Mouse (Mus musculus) neural tube, embryonic 15.5 days (tissue): ENCODE results near the gene Tmem151a. TPM values are rescaled to one million over a fixed set of nuclear protein-coding genes. Genes with fewer than 3 reads are reported as not detected.

Experiments used
- ATAC-seq: fragments of 200-750 bp; cut with Nextera tagmentation; 2 replicates; pipeline ENCODE4 v1.8.0; 2017; ENCODE audit warnings: mild to moderate bottlenecking, moderate TSS enrichment, moderate library complexity; ENCODE audit not compliant: low FRiP score
- H3K27ac ChIP-seq: fragments of 300-500 bp; sonication (generic); replicated peaks from 2 replicates; pipeline ENCODE4 v1.5.1; 2015; ENCODE audit warnings: mild to moderate bottlenecking, inconsistent platforms
- H3K27me3 ChIP-seq: fragments of 300-500 bp; sonication (generic); replicated peaks from 2 replicates; pipeline ENCODE4 v1.6.1; 2015; ENCODE audit warnings: inconsistent platforms
- H3K36me3 ChIP-seq: fragments of 300-500 bp; sonication (generic); 2 replicates; pipeline ENCODE4 v1.6.1; 2015; ENCODE audit warnings: inconsistent platforms
- H3K4me1 ChIP-seq: fragments of 300-500 bp; sonication (generic); 2 replicates; pipeline ENCODE4 v1.6.1; 2015; ENCODE audit warnings: inconsistent platforms
- H3K4me2 ChIP-seq: fragments of 300-500 bp; sonication (generic); 2 replicates; pipeline ENCODE4 v1.6.1; 2015; ENCODE audit warnings: inconsistent platforms, mild to moderate bottlenecking, moderate library complexity
- H3K4me3 ChIP-seq: fragments of 300-500 bp; sonication (generic); replicated peaks from 2 replicates; pipeline ENCODE4 v1.5.1; 2015; ENCODE audit warnings: mild to moderate bottlenecking, inconsistent platforms
- H3K9ac ChIP-seq: fragments of 300-500 bp; sonication (generic); replicated peaks from 2 replicates; pipeline ENCODE4 v1.6.1; 2015; ENCODE audit warnings: mild to moderate bottlenecking, inconsistent platforms
- H3K9me3 ChIP-seq: fragments of 300-500 bp; sonication (generic); replicated peaks from 2 replicates; pipeline ENCODE4 v1.6.1; 2016; ENCODE audit warnings: inconsistent platforms
- WGBS: fragments of 180-500 bp; shearing (Covaris S2); methylation state at CpG from one replicate; pipeline ENCODE4 v1.1.7; 2015; ENCODE audit warnings: mixed read lengths; 5-methylcytosine and 5-hydroxymethylcytosine counted together
- polyA plus RNA-seq: library from polyadenylated mRNA; unstranded; fragments of >200 nt; fragmentation: Nextera tagmentation; extraction: Ambion mirVana; gene quantifications from 2 replicates; pipeline ENCODE4 v1.2.1, GENCODE M21; 2015

The Tmem151a gene
- polyA plus RNA-seq, 1 experiment from 2014 or later: 38.5 TPM

- peaks cover 24% of the 10 kb centered on the region for H3K27me3 ChIP-seq
- ATAC-seq: no peak
- no peaks in the 10 kb centered on the region for H3K9me3 ChIP-seq
- H3K4me1 ChIP-seq: peaks cover 13% of the 10 kb centered on the region
- H3K36me3 ChIP-seq: no peaks in the 10 kb centered on the region
- no peak overlapping the region for H3K4me2 ChIP-seq
- H3K27ac ChIP-seq: no peak overlapping the region
- H3K9ac ChIP-seq: no peak overlapping the region
- H3K4me3 ChIP-seq: no peak overlapping the region
- WGBS: 90% methylated on average over 5 of the region's 5 CpGs
These were observed 23.3 kb downstream of the Tmem151a start for GRCm38 (mm10) chr19:5062041-5062440.

GRCm38 (mm10) chr19:5060365-5061330 is 24.7 kb downstream of the Tmem151a start:
- H3K27ac ChIP-seq: no peak overlapping the region
- no peaks in the 10 kb centered on the region for H3K36me3 ChIP-seq
- H3K4me3 ChIP-seq: no peak overlapping the region
- peaks cover 18% of the 10 kb centered on the region for H3K4me1 ChIP-seq
- ATAC-seq: no peak
- WGBS: 38% methylated on average over 5 of the region's 5 CpGs
- H3K9me3 ChIP-seq: no peaks in the 10 kb centered on the region
- no peak overlapping the region for H3K4me2 ChIP-seq
- H3K27me3 ChIP-seq: peaks cover 13% of the 10 kb centered on the region
- H3K9ac ChIP-seq: no peak overlapping the region

GRCm38 (mm10) chr19:5058801-5059771 is 26.2 kb downstream of the Tmem151a start:
- H3K27ac ChIP-seq: no peak overlapping the region
- H3K9ac ChIP-seq: no peak overlapping the region
- H3K9me3 ChIP-seq: no peaks in the 10 kb centered on the region
- no peak overlapping the region for H3K4me3 ChIP-seq
- ATAC-seq: 0 out of 2 replicates have a peak, but pooled peaks have one; percentile 5
- no peaks in the 10 kb centered on the region for H3K36me3 ChIP-seq
- H3K27me3 ChIP-seq: peaks cover 15% of the 10 kb centered on the region
- H3K4me1 ChIP-seq: peaks cover 18% of the 10 kb centered on the region
- no peak overlapping the region for H3K4me2 ChIP-seq
- 23% methylated on average over 10 of the region's 10 CpGs for WGBS

- no peaks in the 10 kb centered on the region for H3K36me3 ChIP-seq
- H3K27ac ChIP-seq: no peak overlapping the region
- no peak for ATAC-seq
- no peak overlapping the region for H3K4me2 ChIP-seq
- H3K9me3 ChIP-seq: no peaks in the 10 kb centered on the region
- no peak overlapping the region for H3K9ac ChIP-seq
- WGBS: 19% methylated on average over 16 of the region's 16 CpGs
- H3K4me1 ChIP-seq: peaks cover 18% of the 10 kb centered on the region
- H3K4me3 ChIP-seq: no peak overlapping the region
- H3K27me3 ChIP-seq: peaks cover 22% of the 10 kb centered on the region
These were observed 27.2 kb downstream of the Tmem151a start for GRCm38 (mm10) chr19:5057876-5058775.

GRCm38 (mm10) chr19:5056251-5056650 is 29.1 kb downstream of the Tmem151a start:
- Histone ChIP-seq H3K9ac (no peak overlapping the region), H3K4me1 (peaks cover 18% of the 10 kb centered on the region), H3K4me3 (no peak overlapping the region), H3K27ac (no peak overlapping the region), H3K36me3 (no peaks in the 10 kb centered on the region), H3K4me2 (no peak overlapping the region), H3K27me3 (peaks cover 41% of the 10 kb centered on the region), H3K9me3 (no peaks in the 10 kb centered on the region)
- ATAC-seq: no peak
- WGBS: 10% methylated on average over 6 of the region's 6 CpGs

- Histone ChIP-seq H3K4me1 (peaks cover 21% of the 10 kb centered on the region), H3K9me3 (no peaks in the 10 kb centered on the region), H3K36me3 (peaks cover 2% of the 10 kb centered on the region; the same call in 1 of the 2 replicates), H3K4me2 (no peak overlapping the region), H3K27me3 (peaks cover 56% of the 10 kb centered on the region), H3K27ac (no peak overlapping the region), H3K9ac (no peak overlapping the region), H3K4me3 (no peak overlapping the region)
- ATAC-seq: no peak
- 24% methylated on average over 9 of the region's 9 CpGs for WGBS
These were observed 31.4 kb downstream of the Tmem151a start for GRCm38 (mm10) chr19:5053909-5054308.

GRCm38 (mm10) chr19:5052853-5053252 is 32.5 kb downstream of the Tmem151a start:
- ATAC-seq: no peak
- Histone ChIP-seq H3K9ac (no peak overlapping the region), H3K9me3 (no peaks in the 10 kb centered on the region), H3K27ac (no peak overlapping the region), H3K4me3 (no peak overlapping the region), H3K36me3 (peaks cover 12% of the 10 kb centered on the region; the same call in 1 of the 2 replicates), H3K4me2 (no peak overlapping the region), H3K4me1 (peaks cover 19% of the 10 kb centered on the region), H3K27me3 (peaks cover 52% of the 10 kb centered on the region)
- 62% methylated on average over 17 of the region's 17 CpGs for WGBS

GRCm38 (mm10) chr19:5052166-5052822 is 33.0 kb downstream of the Tmem151a start:
- H3K9ac ChIP-seq: no peak overlapping the region
- H3K4me2 ChIP-seq: no peak overlapping the region
- 33% methylated on average over 25 of the region's 25 CpGs for WGBS
- peaks cover 48% of the 10 kb centered on the region for H3K27me3 ChIP-seq
- no peak for ATAC-seq
- H3K4me1 ChIP-seq: peaks cover 19% of the 10 kb centered on the region
- no peaks in the 10 kb centered on the region for H3K9me3 ChIP-seq
- no peak overlapping the region for H3K27ac ChIP-seq
- H3K4me3 ChIP-seq: no peak overlapping the region
- peaks cover 18% of the 10 kb centered on the region for H3K36me3 ChIP-seq

- Histone ChIP-seq H3K4me1 (peaks cover 18% of the 10 kb centered on the region), H3K4me2 (peak overlapping the region; percentile 24; the same call in 1 of the 2 replicates), H3K27me3 (peaks cover 48% of the 10 kb centered on the region), H3K9ac (no peak overlapping the region), H3K27ac (no peak overlapping the region), H3K36me3 (peaks cover 26% of the 10 kb centered on the region), H3K9me3 (no peaks in the 10 kb centered on the region), H3K4me3 (no peak overlapping the region)
- ATAC-seq: no peak
- WGBS: 44% methylated on average over 3 of the region's 3 CpGs
These were observed 33.8 kb downstream of the Tmem151a start for GRCm38 (mm10) chr19:5051515-5051914.

- Histone ChIP-seq H3K36me3 (peaks cover 30% of the 10 kb centered on the region), H3K4me3 (no peak overlapping the region), H3K9ac (no peak overlapping the region), H3K4me2 (peak overlapping the region; percentile 24), H3K9me3 (no peaks in the 10 kb centered on the region), H3K27ac (no peak overlapping the region), H3K27me3 (peaks cover 48% of the 10 kb centered on the region), H3K4me1 (peaks cover 13% of the 10 kb centered on the region)
- ATAC-seq: no peak
- WGBS: 10% methylated on average over 17 of the region's 17 CpGs
These were observed 34.3 kb downstream of the Tmem151a start for GRCm38 (mm10) chr19:5051031-5051430.
